Mouse (Mus musculus): ENCODE data around the gene S100a14.
A peak's percentile ranks its signal among the peaks of the same experiment; 100 is the strongest.

The S100a14 gene

DNA sequence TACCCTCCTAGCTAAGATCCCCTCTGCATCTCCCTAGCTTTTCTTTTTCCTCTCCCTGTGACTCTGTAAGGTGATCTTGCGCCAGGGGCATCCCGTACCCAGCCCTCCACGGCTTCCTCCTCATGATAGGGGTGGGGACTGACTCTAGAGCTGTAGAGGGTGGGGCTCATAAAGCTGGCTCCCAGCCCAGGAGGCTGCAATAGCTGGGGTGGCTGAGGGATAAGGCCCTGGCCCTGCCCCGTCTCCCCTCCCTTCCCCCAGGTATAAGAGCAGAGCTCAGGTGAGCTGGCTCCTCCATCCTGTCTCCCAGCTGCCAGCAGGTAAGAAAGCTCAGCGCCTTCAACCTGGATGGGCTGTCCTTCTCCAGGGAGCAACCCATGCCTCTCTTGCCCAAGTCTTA is at the start of gene S100a14:
TSS of gene S100a14 (plus strand) at position 277 of the 400 bp plus-strand sequence.
- DNase-seq (ENCODE audit: low read depth, low spot score), result no peak

DNA sequence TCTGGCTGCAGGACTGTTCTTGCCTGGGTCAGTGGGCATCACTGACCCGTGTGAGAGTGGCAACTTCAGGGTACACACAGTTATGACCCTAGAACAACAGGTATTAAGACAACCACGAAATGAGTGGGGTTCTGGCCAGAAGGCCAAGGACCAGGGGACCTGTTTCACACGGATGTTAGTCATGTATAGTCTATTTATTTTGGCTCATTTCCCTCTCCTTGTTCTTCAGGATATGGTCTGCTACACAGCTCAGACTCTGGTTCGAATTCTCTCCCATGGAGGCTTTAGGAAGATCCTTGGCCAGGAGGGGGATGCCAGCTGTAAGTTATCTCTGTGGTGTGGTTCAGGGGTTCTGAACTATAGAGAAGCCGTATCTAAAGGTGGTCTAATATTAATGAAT is 39.7 kb upstream of the S100a14 start:
- DNase-seq (ENCODE audit: low read depth, low spot score), result no peak

DNA sequence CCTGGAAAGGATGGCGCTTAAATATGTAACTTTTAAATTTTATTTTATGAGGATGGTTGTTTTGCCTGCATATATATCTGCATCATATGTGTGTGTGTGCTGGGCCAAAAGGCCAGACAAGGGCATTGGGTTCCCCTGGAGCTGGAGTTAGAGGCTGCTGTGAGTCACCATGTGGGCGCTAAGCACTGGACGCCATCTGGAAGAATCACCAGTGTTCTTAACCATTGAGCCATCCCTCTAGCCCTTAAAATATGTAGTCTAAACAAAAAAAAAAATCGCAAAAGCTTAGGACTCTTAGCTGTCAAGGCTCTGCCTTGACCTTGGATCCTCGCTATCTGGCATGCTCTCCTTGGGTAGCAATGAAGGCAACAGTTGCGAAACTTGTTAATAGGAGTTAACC is 38.1 kb upstream of the S100a14 start:
- no peak for DNase-seq (ENCODE audit: low read depth, low spot score)

DNA sequence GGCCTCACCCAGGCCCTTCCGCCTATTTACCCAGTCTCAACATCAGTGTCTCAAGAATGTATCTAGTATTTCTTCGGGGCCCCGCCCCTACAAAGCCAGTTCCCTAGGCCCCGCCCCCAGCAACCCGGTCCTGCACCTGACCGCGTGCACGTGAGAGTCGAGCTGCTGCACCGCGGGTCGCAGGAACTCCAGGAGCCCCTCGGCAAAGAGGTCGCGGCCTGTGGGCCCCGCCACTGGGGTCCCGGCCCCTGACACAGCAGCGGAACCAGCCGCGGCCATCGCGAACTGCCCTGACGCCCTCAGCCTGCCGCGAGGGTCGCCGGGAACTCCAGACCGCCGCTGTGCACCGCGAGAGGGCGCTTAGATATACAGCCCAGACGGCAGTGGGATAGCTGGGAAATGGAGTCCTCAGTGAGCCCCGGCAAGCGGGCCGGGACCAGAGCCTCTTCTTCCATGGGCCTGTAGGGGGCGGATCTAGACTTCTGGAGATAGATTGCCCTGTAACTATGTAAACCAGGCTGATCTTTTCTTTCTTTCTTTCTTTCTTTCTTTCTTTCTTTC is 35.9 kb upstream of the S100a14 start, which contains the start of gene Snapin:
TSS of gene Snapin (minus strand) at position 338 of the 561 bp plus-strand sequence.
- peak; percentile 84 for DNase-seq (ENCODE audit: low read depth, low spot score)

DNA sequence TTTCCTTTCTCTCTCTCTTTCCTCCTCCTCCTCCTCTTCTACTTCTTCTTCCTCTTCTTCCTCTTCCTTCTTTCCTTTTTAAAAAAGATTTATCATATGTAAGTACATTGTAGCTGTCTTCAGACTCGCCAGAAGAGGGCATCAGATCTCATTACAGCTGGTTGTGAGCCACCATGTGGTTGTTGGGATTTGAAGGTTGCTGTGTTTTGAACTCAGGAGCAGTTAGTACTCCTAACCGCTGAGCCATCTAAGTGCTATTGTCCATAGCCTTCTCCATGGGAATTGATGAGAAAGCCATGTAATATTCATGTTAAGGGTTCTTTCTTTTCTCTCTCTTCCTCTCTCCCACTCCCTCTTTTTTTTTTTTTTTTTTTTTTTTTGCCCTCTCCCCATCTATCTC is 35.3 kb upstream of the S100a14 start:
- no peak for DNase-seq (ENCODE audit: low read depth, low spot score)

DNA sequence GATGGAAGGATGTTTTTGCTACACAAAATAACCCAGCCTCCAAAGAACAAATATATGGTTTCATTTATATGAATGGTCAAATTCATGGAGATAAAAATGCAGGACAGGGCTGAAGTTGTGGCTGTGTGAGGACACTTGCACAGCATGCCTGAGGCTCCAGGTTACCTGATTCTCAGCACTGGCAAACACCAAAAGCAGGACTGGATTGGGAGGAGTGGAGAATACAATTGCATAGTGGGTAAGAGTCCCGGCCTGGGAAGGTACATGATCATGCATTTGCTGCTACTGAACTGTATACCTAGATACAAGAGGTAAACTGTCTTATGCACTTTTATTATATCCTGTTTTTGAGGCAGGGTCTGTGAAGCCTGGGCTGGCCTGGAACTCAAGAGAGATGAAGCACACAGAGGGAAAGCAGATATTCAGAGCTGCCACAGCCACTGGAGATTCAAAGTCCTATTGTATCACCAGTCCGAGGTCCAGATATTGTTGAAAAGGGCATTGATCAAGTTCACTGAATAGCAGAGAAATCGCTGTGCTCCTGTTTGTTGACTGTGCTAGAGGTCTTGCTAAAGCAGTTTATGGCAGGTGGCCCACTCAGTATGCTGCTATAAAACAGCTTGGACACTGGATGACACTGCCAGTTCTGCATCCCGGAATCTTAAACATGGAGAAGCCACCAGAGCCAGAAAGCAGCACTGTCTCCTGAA is 32.7 kb upstream of the S100a14 start:
- DNase-seq (ENCODE audit: low read depth, low spot score), result no peak

DNA sequence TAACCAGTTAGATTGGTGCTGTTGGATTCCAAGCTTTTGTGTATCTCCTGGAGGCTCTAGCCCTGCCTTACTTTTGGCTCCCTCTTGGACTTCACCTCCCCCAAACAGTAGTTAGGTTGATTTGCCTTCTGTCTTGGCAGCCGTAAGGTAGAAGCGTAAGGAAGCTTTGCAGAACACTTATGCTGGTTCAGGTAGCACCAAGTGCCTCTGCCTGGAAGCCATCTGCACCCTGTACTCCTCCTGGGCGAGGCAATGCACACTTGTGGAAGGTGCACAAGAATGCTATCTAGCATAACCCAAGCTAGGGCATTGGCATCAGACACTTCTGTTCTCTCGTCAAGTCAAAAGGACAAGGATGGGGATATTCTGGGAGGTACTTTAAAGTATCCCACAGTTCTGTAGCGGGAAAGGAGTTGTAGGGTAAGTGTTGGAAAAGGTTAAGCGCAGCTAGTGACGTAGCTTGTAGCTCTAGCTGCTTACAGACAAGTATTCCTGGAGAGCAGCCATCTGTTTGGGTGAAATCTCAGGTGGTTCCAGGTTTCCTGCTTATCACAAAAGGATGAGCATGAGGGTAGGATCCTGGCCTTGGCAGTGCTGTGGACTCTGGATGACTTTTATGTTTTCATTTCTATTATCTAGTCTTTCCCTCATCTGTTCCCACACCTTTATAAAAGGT is 30.7 kb upstream of the S100a14 start:
- no peak for DNase-seq (ENCODE audit: low read depth, low spot score)

DNA sequence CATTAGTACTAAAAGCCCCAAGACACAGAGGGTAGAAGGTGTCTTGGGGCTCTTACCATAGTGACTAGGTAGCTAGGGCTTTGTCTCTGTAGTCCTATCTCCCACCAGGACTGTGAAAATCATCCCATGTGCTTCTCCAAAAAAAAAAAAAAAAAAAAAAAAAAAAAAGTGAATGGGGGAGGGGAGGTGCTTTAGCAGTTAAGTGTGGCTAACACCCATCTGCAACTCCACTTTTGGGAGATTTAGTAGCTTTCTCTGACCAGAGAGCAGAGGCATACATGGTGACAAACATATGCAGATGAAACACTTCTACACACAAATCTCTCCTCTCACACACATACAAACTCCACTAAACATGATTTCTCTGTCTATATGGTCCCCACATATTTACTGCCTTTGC is 29.1 kb upstream of the S100a14 start:
- DNase-seq (ENCODE audit: low read depth, low spot score), result no peak

DNA sequence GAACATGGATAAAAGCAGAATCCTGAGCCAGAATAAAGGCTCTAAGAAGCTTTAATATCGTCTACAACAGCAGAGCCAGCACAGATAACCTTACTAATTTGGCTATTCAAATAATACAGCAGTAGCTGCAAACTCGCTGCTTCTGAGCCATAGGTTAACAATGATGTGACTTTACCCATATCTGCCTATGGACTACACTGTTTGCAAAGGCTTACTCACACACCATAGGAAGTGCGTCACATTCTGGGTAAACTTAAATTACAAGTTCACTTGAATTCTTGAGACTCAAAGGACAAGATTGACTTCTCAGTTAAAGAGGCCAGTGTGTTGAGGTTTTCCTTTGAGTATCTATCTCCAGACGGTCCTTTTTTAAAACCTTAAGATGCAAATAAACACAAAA is 23.2 kb upstream of the S100a14 start:
- DNase-seq (ENCODE audit: low read depth, low spot score), result no peak

DNA sequence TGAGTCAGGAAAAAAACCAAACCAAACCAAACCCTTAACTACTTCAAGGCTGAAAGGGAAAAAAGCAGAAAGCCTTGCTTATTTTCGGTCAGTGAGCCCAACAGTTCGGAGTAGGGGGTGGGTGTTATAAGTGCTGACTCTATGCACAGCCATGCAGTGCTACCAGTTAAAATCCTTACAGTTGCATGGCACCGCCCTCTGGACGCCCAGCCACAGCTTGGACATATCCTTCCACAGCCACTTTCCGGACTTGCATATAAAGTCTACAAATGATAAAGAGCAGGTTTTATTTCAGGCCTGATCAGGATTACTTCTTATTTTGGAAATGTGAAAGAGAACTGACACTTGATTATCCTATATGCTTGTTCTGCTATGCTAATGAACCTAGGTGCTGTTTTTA is 21.4 kb upstream of the S100a14 start:
- no peak for DNase-seq (ENCODE audit: low read depth, low spot score)

DNA sequence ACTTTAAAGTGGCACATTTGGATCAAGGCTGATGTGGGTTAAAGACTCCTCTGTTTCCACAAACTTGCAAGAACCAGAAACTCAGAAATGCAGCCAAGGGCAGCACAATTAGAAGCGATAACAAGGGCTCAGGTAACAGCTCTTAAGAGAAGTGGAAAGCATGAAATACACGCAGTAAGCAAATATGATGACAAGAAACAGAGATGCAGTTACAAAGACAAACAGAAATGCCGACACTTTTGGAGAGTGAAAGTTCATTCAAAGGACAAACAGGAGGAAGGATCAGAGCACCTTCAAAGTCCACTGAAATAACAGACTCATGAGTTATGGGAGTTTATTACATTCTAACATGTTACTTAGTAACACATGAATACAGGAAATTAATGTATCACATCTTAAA is 20.3 kb upstream of the S100a14 start:
- no peak for DNase-seq (ENCODE audit: low read depth, low spot score)

DNA sequence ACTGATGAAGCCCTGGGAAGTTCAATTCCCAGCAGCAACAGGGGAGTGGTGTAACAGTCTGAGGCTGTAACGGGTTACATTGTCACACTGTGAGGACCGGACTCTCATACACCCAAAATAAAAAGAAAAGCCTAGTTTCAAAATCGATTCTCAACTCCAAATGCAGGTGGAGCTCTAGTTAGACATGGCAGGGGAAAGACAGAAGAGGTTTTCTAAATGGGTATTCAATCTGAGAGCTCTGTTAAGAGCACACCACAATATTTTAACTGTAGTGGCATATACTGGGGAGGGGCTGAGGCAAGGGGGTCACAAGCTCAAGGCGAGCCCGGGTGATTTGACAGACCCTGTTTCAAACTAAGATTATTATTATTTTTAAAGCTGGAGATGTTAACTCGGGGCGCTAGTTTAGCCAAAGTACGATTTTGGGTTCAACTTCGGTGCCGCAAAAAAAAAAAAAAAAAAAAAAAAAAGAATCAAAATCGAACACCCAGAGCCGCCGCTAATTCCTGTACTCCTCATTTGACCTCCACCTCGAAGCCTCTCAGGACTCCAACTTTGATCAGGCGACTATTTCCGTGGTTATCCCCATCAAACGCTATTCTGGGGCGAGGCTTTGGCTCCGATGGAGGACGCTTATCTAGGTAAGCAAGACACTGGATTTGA is 18.2 kb upstream of the S100a14 start:
- no peak for DNase-seq (ENCODE audit: low read depth, low spot score)

DNA sequence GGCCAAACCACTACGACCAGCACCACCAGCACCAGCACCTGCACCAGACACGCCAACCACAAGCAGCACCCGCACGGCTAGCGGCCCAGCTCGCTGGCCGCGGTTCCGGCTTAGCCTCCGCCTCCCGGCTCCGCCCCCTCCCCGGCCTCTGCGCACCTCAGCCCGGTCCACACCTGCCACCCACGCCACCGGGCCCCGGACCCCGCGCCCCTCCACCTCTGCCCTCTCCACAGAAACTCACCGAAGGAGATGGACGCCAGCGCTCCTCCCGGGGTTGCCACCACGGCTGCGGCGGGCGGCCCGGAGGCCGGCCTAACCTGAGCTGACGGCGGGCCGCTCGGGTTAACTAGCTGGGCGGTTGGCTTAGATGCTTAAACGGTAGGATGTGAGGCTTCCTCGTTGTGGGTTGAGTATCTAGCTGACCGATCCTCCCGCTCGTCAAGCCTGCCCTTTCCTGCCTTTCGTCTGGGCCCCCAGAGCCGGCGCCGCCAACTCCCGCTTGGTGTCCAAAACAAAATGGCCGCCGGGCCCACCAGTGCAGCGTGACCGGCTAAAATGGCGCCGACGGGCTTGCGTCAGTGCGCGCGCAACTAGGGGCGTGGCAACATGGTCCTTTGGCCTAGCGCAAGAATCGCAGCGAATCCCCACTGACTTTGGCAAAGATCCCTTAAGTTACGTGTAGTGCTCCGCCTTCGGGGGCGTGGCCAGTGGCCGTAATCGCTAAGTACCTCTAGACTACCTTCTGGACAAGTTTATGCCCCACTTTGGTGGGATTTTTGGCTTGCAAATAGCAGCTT is 17.5 kb upstream of the S100a14 start, which contains the start of gene Chtop:
TSS of gene Chtop (minus strand) at position 549 of the 797 bp plus-strand sequence.
- DNase-seq (ENCODE audit: low read depth, low spot score), result peak; percentile 97

DNA sequence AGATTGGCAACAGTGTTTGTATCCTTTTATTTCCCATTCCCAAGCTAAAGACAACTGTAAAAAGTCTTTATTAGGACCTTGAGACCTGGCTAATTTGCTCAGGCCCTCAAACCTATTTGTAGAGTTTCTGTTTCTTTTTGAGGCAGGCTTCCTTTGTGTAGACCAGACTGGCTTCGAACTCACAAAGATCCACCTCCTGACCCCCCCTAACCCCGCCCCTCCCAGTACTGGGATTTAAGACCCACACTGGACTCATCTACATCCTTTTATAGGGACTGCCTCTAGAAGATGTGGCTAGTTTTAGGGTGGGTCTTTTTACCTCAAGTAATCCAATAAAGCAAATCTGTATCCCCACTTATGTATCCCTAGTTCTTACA is 16.9 kb upstream of the S100a14 start:
- no peak for DNase-seq (ENCODE audit: low read depth, low spot score)

DNA sequence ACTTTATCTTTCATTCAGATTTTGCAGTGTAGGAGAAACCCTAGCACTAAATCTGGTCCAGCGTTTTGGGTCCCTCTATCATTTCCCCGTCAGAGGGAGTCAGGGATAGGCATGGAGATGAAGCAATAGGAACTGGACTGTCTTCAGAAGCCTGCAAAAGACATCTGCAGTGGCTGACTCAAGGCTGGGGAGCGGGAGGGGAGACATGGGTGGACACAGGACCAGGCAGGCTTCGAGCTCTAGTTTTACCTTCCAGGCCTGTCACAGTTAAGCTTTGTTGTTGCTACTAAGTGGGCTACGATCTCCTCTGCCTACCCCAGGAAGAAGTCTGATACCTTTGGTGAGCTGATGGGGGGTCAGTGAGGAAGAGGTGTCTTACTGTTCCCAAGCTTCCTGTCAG is 14.4 kb upstream of the S100a14 start:
- DNase-seq (ENCODE audit: low read depth, low spot score), result no peak

DNA sequence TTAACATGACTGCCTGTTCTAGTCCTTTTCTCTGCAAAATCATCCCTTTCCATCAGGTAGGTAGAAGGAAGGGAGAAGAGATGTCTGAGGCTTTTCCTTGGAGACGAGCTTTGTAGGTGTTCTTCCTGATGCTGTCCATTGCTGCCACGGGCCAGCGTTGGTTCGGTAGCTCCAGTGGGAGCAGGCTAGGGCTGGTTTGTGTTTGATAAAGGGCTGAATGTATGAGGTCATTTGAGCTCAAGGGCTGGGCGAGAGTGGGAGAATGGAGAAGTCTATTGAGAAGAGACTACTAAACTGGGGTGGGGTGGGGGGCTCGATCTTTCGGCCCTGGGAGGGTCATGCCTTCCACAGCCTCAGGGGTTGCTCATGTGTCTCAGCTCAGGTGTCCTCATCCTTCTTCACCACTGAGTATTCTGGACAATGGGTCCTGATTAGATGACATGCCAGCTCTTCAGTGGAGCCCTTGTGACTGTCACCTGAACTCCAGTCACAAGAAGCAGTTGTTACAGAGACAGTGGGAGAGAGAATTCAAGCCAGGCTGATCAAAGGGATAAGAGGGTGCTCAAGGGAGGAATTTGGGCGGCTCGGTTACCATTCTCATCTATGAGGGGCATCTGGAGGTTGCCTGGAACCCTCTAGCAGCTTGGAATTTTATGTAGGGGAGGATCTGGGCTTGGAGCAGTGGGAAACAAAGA is 13.6 kb upstream of the S100a14 start:
- no peak for DNase-seq (ENCODE audit: low read depth, low spot score)

DNA sequence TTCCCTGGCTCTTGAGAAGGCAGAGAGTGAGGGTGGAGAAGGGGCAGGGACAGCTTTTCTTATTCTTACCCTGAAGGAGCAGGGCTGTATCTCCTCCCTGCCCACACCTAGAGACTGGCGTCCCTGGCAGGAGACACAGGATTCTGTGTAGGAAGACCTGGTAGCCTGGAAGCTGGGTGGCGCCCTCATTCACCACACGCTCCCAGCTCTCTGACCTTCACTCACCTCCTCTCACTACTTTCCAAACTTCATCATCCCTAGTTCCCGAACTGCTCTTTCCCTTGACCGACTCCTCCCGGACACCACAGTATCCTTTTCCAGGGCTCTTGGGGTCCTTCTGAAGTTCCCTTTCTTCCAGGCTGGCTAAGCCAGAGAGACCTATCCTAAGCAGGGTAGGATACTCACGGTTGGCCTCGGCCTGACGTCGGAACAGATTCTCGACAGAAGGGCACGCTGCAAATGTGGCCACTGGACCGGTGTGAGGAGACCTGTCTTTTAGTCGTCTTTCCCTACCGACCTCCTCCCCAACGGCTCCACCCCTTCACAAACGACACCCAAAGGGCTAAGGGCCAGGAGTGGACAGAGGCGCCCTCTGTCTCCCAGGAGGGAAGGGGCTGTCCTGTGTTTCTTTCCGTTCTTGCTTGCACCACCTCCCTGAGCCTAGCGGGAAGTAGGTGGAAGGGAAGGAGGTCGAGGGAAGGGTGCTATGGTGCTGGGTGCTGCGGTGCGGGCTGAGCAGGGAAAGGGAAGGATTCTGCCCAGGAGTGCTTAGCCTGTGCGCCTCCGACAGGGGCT is 12.7 kb upstream of the S100a14 start, which contains the start of the genes S100a1 and S100a13:
TSS of gene S100a1 (minus strand) at position 597 of the 795 bp plus-strand sequence.
TSS of gene S100a13 (plus strand) at position 640 of the 795 bp plus-strand sequence.
- no peak for DNase-seq (ENCODE audit: low read depth, low spot score)

DNA sequence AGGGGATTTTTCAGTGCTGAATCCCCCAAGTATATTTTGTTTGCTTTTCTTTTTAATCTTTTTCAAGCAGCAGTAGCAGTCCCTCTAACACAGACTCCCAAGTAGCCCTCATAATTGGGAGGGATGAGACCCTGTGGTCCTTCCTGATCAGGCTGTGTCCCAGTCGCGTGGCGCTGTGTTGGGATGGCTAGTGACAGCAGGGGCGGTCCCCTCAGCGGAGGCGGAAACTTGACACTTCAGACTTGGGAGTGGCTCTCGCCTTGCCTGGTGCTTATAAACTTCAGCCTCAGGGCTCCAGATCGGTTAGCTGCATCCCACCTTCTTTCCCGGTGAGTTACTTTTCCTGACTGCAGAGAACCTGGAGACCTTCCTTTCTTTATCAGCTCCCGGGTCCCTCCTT is 12.0 kb upstream of the S100a14 start:
- DNase-seq (ENCODE audit: low read depth, low spot score), result no peak

DNA sequence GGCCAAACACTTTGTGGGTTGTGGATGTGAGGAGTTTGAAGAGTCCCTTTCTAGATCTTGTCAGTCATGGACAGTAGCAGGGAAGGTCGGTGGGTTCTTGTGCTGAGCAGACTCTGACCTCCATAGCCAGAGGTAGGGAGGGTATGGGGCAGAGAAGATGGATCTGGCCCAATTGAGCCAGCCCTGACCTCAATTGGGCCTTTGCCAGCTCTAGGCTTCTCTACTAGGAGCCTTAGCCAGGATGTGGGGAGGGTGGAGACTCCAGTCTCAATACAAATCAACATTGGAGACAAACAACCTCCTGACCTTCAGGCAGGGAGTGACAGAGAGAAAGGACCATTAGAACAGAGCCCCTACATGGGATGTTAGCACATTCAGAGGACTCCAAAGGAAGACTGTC is 11.4 kb upstream of the S100a14 start:
- no peak for DNase-seq (ENCODE audit: low read depth, low spot score)

DNA sequence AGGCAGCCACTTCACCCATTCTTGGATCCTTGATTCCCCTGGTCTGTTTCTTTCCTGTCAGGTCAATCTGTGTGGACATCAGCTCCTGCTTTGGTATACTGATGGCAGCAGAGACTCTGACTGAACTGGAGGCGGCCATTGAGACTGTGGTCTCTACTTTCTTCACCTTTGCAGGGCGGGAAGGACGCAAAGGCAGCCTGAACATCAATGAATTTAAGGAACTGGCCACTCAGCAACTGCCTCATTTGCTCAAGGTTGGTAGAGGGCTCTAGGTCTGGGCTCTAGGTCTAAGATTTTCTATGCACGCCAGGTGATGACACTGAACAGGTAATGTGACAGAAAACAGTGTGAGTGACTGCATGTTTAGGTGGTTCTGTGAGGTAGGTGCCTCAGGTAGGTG is 10.9 kb upstream of the S100a14 start:
- DNase-seq (ENCODE audit: low read depth, low spot score), result no peak
